Mouse (Mus musculus) cerebral cortex, adult 2 months (tissue): ENCODE results near the gene Gm20777.

Experiments used
- WGBS: fragments of 180-500 bp; shearing (Covaris S2); methylation state at CpG from one replicate; pipeline ENCODE4 v1.1.7; 2018; 5-methylcytosine and 5-hydroxymethylcytosine counted together

The Gm20777 gene

GRCm38 (mm10) chrY:10752350-10752749 is at the start of gene Gm20777:
Gm20777 (minus strand) TSS chrY:10752450.

DNA sequence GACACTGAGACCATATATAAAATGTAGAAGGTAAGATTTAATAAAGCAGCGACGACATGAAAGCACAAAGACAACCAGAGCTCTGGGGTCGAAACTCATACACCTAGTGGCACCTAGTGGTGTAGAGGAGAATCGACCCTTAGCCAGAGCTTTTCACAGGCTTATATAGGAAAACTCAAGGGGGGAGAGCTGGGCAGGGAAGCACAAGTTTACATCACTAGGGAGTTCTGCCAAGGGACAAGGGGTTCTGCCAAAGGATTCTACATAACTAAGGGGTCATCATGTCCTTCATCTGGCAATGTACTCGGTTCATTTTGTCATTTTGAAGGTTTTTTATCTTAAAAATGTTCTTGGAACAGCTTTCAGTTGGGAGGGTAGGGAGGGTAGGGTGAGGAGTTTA is 42.7 kb downstream of the Gm20777 start:
- 56% methylated on average over 4 of the region's 5 CpGs for WGBS

DNA sequence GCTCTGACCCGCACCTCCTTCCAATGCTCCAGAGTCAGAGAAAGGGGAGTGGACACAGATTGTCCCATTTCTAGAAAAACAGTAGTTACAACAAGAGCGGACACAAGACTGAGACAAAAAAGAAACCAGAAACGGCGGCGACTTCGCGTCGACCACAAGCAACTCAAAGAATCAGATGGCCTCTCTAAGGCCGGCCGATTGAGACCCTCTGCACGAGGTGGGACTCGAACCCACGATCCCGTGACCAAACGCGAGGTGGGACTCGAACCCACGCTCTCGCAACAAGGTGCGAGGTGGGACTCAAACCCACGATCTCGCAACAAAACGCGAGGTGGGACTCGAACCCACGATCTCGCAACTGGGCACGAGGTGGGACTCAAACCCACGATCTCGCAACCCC is 43.5 kb downstream of the Gm20777 start:
- 92% methylated on average over 30 of the region's 30 CpGs for WGBS

DNA sequence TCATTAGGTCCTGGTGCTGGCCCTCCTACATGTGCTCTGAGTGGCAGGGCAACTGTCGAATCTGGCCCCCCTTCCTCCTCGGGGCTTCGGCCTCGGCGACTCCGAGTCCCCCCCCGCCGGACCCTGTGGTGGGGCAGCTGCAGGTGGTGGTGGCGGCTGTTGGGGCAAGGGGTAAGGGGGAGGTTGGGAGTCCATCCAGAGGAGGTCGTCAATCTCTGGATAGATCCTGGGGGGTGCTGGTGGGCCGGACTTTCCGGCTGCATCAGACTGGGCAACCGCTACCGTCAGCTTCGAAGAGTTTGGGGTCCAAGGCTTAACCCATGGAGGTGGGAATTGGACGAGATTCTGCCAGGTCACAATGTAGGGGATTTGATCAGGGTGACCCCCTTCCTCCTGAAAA is 44.0 kb downstream of the Gm20777 start:
- 88% methylated on average over 16 of the region's 16 CpGs for WGBS

DNA sequence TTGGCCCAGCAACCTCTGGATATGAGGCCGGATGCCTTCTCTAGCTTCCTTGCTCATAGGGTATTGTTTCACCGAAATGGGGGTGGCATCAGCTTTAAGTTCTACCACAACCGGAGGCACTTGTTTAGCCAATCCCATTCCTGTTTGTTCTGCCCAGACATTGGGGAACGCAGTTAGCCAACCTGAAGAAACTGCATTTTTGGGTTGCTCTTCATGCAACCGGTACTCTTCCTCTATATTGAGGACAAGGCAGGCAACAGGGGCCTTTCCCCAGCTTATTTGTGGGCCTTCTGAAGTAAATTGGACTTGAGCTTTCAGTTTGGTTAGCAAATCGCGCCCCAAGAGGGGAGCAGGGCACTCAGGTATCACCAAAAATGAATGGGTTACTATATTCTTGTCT is 45.6 kb downstream of the Gm20777 start:
- WGBS, result 95% methylated on average over 7 of the region's 7 CpGs
